Mouse (Mus musculus) forebrain, embryonic 16.5 days (tissue): ENCODE data around the gene Vash1. TPM values are rescaled to one million over a fixed set of nuclear protein-coding genes. Genes with fewer than 3 reads are reported as not detected.

Experiments
- ATAC-seq: fragments of 200-750 bp; cut with Nextera tagmentation; 2 replicates; pipeline ENCODE4 v1.8.0; 2017; ENCODE audit warnings: mild to moderate bottlenecking, moderate library complexity
- H3K27ac ChIP-seq: fragments of 300-500 bp; sonication (generic); 2 replicates; pipeline ENCODE4 v1.5.1; 2014; ENCODE audit warnings: low read length, control low read depth
- H3K27me3 ChIP-seq: fragments of 300-500 bp; sonication (generic); replicated peaks from 2 replicates; pipeline ENCODE4 v1.6.1; 2014; ENCODE audit warnings: low read length; ENCODE audit not compliant: control insufficient read depth, insufficient read depth
- H3K36me3 ChIP-seq: fragments of 300-500 bp; sonication (generic); 2 replicates; pipeline ENCODE4 v1.6.1; 2014; ENCODE audit not compliant: control insufficient read depth, insufficient read depth
- H3K4me1 ChIP-seq: fragments of 300-500 bp; sonication (generic); replicated peaks from 2 replicates; pipeline ENCODE4 v1.6.1; 2014; ENCODE audit warnings: low read length; ENCODE audit not compliant: control insufficient read depth, insufficient read depth
- H3K4me2 ChIP-seq: fragments of 300-500 bp; sonication (generic); 2 replicates; pipeline ENCODE4 v1.6.1; 2014; ENCODE audit warnings: mild to moderate bottlenecking, low read length, control low read depth
- H3K4me3 ChIP-seq: fragments of 300-500 bp; sonication (generic); replicated peaks from 2 replicates; pipeline ENCODE4 v1.5.1; 2014; ENCODE audit warnings: mild to moderate bottlenecking, low read length, control low read depth
- H3K9ac ChIP-seq: fragments of 300-500 bp; sonication (generic); replicated peaks from 2 replicates; pipeline ENCODE4 v1.6.1; 2014; ENCODE audit warnings: low read depth, low read length, control low read depth
- H3K9me3 ChIP-seq: fragments of 300-500 bp; sonication (generic); 2 replicates; pipeline ENCODE4 v1.6.1; 2016; ENCODE audit warnings: low read length; ENCODE audit not compliant: control insufficient read depth
- WGBS: fragments of 180-500 bp; shearing (Covaris S2); extraction: QIAGEN DNeasy Blood & Tissue Kit; methylation state at CpG from one replicate; pipeline ENCODE4 v1.1.7; 2014; 5-methylcytosine and 5-hydroxymethylcytosine counted together
- polyA plus RNA-seq: library from polyadenylated mRNA; unstranded; fragments of >200 nt; fragmentation: Nextera tagmentation; extraction: Ambion mirVana; gene quantifications from 2 replicates; pipeline ENCODE4 v1.2.1, GENCODE M21; 2015

The Vash1 gene
- 37.8 and 41.7 TPM in 2 replicates for polyA plus RNA-seq

DNA sequence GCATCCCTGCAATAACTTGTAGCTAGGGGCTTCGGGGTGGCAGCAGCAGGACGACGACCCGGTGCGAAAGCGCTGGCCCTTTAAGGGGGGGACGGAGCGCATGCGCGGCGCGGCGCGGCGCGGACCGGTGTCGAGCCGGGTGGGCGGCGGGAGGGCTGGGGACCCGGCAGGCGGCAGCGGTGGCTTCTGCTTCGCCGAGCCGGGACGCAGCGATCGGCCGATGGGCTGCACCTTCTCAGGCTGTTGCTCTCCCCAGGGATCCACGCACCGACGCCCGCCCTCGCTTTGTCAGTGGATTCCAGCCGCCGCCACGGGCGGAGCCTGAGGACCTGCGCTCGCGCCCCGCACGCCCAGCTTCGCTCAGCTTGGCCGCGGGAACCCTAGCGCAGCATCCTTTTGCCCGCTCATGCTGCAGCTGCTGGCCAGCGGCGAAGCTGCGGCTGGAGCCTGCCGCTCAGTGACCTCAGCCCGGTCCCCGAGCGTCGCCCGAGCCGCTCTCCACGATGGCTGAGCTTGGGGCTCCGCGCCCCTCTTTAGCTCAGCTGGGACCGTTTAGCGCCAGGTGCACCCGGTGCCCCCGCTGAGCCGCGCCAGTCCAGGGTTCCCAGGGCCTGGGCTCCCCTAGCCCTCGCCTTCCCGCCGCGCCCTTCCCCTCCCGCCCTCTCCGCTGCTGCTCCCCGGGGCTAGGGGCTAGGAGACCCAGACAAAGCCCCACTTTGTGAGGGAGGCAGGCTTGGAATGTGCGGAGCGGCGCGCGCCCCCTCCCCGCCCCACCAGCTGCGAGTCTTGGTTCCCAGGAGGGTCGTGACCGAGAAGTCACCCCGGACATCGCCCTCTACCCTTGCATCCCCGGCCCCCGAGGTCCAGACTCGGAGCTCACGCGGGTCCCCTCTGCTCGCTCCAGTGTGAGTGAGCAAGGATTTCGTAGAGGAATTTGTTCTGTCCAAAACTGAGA is at the start of gene Vash1:
Vash1 (plus strand) TSS at position 110 of the 955 bp plus-strand sequence.
- WGBS = under 1% methylated on average over 94 of the region's 94 CpGs
- Histone ChIP-seq H3K4me2 (peak within 1 kb of the TSS; percentile 66), H3K27me3 (no peaks in the 10 kb centered on the region), H3K4me3 (peak within 1 kb of the TSS; percentile 93), H3K9me3 (no peaks in the 10 kb centered on the region), H3K9ac (peak within 1 kb of the TSS; percentile 100), H3K36me3 (no peaks in the 10 kb centered on the region; the same call in 1 of the 2 replicates), H3K27ac (peak within 1 kb of the TSS; percentile 95), H3K4me1 (peaks cover 29% of the 10 kb centered on the region)
- peak; percentile 87 for ATAC-seq

- WGBS = 79% methylated on average over 6 of the region's 6 CpGs
- no peak for ATAC-seq
- H3K27ac ChIP-seq = no peak overlapping the region
- no peaks in the 10 kb centered on the region for H3K36me3 ChIP-seq
- no peak overlapping the region for H3K4me2 ChIP-seq
- no peaks in the 10 kb centered on the region for H3K4me1 ChIP-seq
- H3K27me3 ChIP-seq = no peaks in the 10 kb centered on the region
- no peak overlapping the region for H3K9ac ChIP-seq
- no peaks in the 10 kb centered on the region for H3K9me3 ChIP-seq
- no peak overlapping the region for H3K4me3 ChIP-seq
Observed at GRCm38 (mm10) chr12:86628783-86629172, 49.7 kb upstream of the Vash1 start.

- H3K4me2 ChIP-seq = no peak overlapping the region
- H3K36me3 ChIP-seq = no peaks in the 10 kb centered on the region
- no peaks in the 10 kb centered on the region for H3K27me3 ChIP-seq
- H3K9me3 ChIP-seq = no peaks in the 10 kb centered on the region
- WGBS = 30% methylated on average over 8 of the region's 8 CpGs
- peaks cover 18% of the 10 kb centered on the region for H3K4me1 ChIP-seq
- no peak overlapping the region for H3K4me3 ChIP-seq
- no peak overlapping the region for H3K9ac ChIP-seq
- H3K27ac ChIP-seq = no peak overlapping the region
- no peak for ATAC-seq
Observed at GRCm38 (mm10) chr12:86641763-86642162, 36.7 kb upstream of the Vash1 start.

DNA sequence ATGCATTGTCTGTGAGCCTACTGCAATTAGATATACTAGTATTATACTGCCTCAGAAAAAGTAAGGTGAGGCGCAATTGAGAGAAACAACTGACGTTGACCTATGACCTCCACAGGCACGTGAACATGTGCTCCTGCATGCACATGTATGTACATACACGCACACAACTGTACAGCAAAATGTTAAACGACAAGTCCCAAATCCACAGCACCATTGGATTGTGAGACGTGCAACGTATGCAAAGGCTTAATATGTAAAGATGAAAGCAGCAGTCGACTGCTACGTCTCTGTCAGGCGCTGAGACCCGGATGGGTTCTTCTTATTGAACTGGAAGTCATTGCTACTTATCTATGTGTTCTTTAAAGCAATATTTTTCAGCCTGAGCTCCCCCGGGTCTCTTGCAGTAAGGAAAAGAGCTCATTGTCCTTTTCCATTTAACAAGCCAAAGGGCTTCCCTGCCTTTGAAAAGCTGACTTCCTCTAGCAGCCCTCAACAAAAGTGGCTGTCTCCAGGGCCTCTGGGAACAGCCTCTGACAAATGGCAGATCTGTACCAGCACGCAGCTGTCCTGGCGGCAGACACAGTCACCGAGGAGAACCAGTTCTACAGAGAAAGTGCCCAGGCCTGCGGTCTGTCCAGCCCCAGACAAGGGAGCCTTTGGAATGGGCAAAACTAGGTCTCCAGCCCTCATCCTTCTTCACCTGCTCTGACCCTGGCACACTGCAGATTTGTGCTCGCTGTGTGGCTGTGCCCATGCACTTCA is 33.8 kb upstream of the Vash1 start:
- H3K9me3 ChIP-seq = 0 out of 2 replicates have a peak, but pooled peaks cover 3% of the 10 kb centered on the region
- H3K4me3 ChIP-seq = no peak overlapping the region
- H3K9ac ChIP-seq = no peak overlapping the region
- 54% methylated on average over 17 of the region's 17 CpGs for WGBS
- 0 out of 2 replicates have a peak overlapping the region, but pooled peaks have one; percentile 14 for H3K27ac ChIP-seq
- peak; percentile 16; the same call in 1 of the 2 replicates for ATAC-seq
- no peak overlapping the region for H3K4me2 ChIP-seq
- peaks cover 26% of the 10 kb centered on the region for H3K4me1 ChIP-seq
- H3K27me3 ChIP-seq = no peaks in the 10 kb centered on the region
- H3K36me3 ChIP-seq = no peaks in the 10 kb centered on the region

- Histone ChIP-seq H3K27me3 (no peaks in the 10 kb centered on the region), H3K9me3 (0 out of 2 replicates have a peak, but pooled peaks cover 3% of the 10 kb centered on the region), H3K27ac (no peak overlapping the region), H3K4me3 (no peak overlapping the region), H3K4me2 (no peak overlapping the region), H3K36me3 (no peaks in the 10 kb centered on the region), H3K4me1 (peaks cover 26% of the 10 kb centered on the region), H3K9ac (no peak overlapping the region)
- no peak for ATAC-seq
- WGBS = 92% methylated on average over 5 of the region's 5 CpGs
Observed at GRCm38 (mm10) chr12:86645494-86645893, 33.0 kb upstream of the Vash1 start.

GRCm38 (mm10) chr12:86646831-86647230 is 31.7 kb upstream of the Vash1 start:
- ATAC-seq = peak; percentile 63; the same call in 1 of the 2 replicates
- Histone ChIP-seq H3K4me1 (peaks cover 26% of the 10 kb centered on the region), H3K27me3 (no peaks in the 10 kb centered on the region), H3K9me3 (0 out of 2 replicates have a peak, but pooled peaks cover 3% of the 10 kb centered on the region), H3K4me3 (no peak overlapping the region), H3K27ac (peak overlapping the region; percentile 62), H3K36me3 (no peaks in the 10 kb centered on the region), H3K9ac (no peak overlapping the region), H3K4me2 (peak overlapping the region; percentile 36)
- WGBS = 15% methylated on average over 9 of the region's 9 CpGs

DNA sequence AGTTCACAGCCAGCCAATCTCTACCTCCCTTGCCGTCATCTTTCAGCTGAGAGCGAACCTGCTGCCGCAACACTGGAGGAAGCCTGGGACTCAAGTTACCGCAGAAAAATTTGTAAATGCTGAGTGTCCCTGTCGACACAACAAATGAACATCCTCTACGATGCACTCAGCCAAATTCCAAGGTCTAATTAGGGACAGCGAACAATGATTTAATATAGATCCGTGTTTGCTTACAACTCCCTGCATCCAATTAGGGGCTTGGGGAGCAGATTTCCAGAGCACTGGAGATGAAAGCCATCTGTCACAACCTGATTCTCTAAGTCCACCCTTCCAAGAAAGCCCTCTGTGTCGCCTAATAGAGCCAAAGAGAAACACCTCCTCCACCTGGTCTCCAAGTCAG is 31.2 kb upstream of the Vash1 start:
- Histone ChIP-seq H3K4me1 (peaks cover 26% of the 10 kb centered on the region), H3K36me3 (no peaks in the 10 kb centered on the region), H3K4me3 (no peak overlapping the region), H3K27me3 (no peaks in the 10 kb centered on the region), H3K9me3 (0 out of 2 replicates have a peak, but pooled peaks cover 3% of the 10 kb centered on the region), H3K4me2 (peak overlapping the region; percentile 36), H3K9ac (no peak overlapping the region), H3K27ac (peak overlapping the region; percentile 62)
- 8% methylated on average over 9 of the region's 9 CpGs for WGBS
- peak; percentile 61; the same call in 1 of the 2 replicates for ATAC-seq

GRCm38 (mm10) chr12:86647736-86648135 is 30.8 kb upstream of the Vash1 start:
- Histone ChIP-seq H3K9ac (no peak overlapping the region), H3K27ac (peak overlapping the region; percentile 62; the same call in 1 of the 2 replicates), H3K36me3 (no peaks in the 10 kb centered on the region), H3K27me3 (no peaks in the 10 kb centered on the region), H3K4me2 (no peak overlapping the region), H3K9me3 (0 out of 2 replicates have a peak, but pooled peaks cover 3% of the 10 kb centered on the region), H3K4me3 (no peak overlapping the region), H3K4me1 (peaks cover 27% of the 10 kb centered on the region)
- 36% methylated on average over 5 of the region's 5 CpGs for WGBS
- ATAC-seq = no peak

DNA sequence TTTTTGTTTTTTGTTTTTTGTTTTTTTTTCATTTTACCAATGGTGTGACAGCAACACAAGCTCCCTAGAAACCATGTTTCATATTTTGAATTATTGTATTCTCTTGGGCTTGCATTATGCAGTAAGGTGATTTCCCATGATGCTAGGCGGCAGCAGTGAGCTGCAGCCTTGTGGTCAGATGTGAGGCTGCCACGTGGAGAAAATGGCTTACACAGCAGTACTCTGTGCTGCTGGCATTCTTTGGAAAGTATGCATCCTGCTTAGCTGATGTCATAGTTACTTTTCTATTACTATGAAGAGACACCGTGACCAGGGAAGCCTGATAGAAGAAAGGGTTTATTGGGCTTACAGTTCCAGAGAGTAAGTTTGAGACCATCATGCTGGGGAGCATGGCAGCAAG is 30.0 kb upstream of the Vash1 start:
- 64% methylated on average over 3 of the region's 3 CpGs for WGBS
- Histone ChIP-seq H3K27me3 (no peaks in the 10 kb centered on the region), H3K4me3 (no peak overlapping the region), H3K27ac (no peak overlapping the region), H3K4me2 (no peak overlapping the region), H3K9me3 (0 out of 2 replicates have a peak, but pooled peaks cover 3% of the 10 kb centered on the region), H3K4me1 (peaks cover 28% of the 10 kb centered on the region), H3K36me3 (no peaks in the 10 kb centered on the region), H3K9ac (no peak overlapping the region)
- no peak for ATAC-seq
